Mouse (Mus musculus) megakaryocyte, embryonic 14.5 days (primary cell): Measurements from ENCODE around the gene Mylpf.

Source experiments
- FLI1 ChIP-seq: IDR thresholded peaks from 2 replicates; pipeline ENCODE4 v1.6.1; 2012; ENCODE audit warnings: low read length, inconsistent platforms, mixed read lengths
- GATA1 ChIP-seq: IDR thresholded peaks from 3 replicates; pipeline ENCODE4 v1.6.1; 2012; ENCODE audit warnings: mixed read lengths, low read length, inconsistent platforms, borderline replicate concordance

DNA sequence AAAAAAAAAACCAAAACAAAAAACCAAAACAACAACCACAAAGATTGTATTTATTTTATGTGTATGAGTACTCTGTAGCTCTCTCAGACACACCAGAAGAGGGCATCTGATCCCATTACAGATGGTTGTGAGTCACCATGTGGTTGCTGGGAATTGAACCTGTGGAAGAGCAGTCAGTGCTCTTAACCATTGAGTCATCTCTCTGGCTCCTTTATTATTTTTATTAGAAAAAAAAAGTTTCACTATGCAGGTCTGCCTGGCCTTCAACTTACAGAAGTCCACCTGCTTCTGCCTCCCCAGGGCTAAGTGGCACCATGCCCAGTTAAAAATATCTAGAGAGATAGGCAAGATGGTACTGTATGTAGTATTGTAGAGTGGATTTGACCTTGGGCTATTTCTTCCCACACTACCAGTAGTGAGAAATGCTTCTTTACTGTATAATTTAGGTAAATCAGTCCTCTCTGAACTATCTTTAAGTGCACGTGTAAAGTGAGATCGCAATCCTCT is 34.7 kb downstream of the Mylpf start:
- no peak for TF ChIP-seq GATA1
- TF ChIP-seq FLI1: no peak
